Mouse (Mus musculus) bone marrow, adult 2 months (tissue): ENCODE results near the gene Ptprm.

Experiments
- CTCF ChIP-seq: fragments of 200-500 bp; IDR thresholded peaks from 2 replicates; pipeline ENCODE4 v1.5.1; 2011; ENCODE audit warnings: low read length, control low read depth; ENCODE audit not compliant: control insufficient read depth, insufficient read depth
- POLR2A ChIP-seq: fragments of 200-500 bp; IDR thresholded peaks from 2 replicates; pipeline ENCODE4 v1.6.1; 2011; ENCODE audit warnings: low read depth, mild to moderate bottlenecking, control low read depth, low read length, borderline replicate concordance; ENCODE audit not compliant: control insufficient read depth

GRCm38 (mm10) chr17:66665791-66666190 is 688.5 kb downstream of the Ptprm start:
- TF ChIP-seq POLR2A (no peak), CTCF (no peak)
